Mouse (Mus musculus): ENCODE measurements around the gene Sirt4. TPM values are rescaled to one million over a fixed set of nuclear protein-coding genes. Genes with fewer than 3 reads are reported as not detected.

Sirt4 gene
- polyA plus RNA-seq (2012; ENCODE audit: low replicate concordance), result 6.8 and 11.5 TPM in 2 replicates

DNA sequence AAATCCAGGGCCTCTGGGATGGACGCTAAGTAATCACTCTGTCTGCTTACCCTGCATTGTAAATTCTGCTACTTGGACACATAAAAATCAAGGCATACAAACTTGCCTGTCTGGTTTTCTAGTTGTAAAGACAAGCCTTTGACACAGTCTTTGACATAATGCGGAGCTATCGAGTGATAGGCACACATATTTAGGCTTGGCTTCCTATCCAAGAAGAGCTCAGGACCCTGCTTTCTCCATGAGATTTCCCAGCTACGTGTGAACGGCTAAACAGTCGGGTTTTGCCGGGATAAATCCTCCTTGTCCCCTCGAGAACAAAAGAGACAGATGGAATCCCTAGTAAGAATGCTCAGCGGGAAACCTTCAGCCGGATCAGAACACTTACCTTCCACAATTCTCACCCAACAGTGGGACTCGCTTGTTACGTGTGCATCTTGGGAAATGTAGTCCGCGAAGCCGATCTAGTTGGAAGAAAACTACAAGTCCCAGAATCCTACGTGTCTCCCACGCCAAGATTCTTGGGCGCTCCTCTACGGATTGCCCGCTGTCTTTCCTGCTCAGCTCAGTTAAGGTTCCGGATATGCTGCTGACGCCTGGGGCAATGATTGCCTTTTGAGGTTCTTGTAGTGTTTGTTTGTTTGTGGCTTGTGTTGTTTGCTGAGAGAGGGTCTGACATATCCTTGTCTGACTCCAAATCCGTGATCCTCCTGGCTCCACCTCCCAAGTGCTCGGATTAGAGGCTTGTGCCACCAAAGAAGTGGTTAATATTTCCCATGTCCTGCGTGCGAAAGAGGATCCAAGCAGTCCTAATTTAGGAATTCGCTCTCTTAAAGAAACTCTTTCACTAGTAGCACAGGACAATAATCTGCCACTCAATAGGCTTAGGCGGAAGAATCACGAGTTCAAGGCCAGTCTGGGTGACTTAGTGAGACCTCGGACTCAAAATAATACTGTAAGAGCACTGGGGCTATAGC, at the start of gene Sirt4:
Gene Sirt4 (minus strand): TSS at position 779 of the 974 bp plus-strand sequence.

DNA sequence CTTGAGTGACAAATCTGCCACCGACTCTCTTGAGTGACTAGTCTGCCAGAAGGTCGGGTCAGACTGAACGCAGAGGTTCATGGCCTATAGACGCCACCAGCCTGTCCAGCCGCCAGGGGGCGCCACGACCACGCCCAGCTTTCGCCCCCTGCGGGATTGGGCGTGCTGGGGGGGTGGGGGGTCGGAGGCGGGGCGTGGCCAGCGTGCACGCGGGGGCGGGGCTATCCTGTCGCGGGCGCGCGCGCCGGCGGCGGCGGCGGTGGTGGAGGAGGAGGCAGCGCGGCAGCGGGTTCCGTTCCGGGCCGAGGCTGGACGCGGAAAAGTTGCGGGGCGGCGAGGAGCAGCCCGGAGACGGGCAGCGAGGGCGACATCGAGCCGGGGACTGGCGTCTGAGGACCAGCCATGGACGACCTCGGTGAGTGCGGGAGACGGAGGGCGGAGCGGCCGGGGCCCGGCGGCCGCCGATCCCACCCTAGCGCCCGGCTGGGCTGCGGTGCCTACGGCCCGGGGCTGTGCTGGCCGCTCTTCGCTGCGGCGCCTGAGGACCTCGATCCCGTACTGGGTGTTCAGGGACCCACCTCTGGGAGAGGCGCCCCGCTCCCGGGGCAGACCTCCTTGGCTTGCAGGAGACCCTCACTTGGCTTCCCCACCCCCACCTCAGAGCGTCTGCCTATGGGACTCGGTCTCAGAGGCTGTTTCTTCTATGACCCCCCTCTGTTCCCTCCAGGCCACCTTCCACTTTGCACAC, 22.1 kb upstream of the Sirt4 start, which contains the start of gene Pxn:
Gene Pxn (plus strand): TSS at position 223 of the 748 bp plus-strand sequence.

DNA sequence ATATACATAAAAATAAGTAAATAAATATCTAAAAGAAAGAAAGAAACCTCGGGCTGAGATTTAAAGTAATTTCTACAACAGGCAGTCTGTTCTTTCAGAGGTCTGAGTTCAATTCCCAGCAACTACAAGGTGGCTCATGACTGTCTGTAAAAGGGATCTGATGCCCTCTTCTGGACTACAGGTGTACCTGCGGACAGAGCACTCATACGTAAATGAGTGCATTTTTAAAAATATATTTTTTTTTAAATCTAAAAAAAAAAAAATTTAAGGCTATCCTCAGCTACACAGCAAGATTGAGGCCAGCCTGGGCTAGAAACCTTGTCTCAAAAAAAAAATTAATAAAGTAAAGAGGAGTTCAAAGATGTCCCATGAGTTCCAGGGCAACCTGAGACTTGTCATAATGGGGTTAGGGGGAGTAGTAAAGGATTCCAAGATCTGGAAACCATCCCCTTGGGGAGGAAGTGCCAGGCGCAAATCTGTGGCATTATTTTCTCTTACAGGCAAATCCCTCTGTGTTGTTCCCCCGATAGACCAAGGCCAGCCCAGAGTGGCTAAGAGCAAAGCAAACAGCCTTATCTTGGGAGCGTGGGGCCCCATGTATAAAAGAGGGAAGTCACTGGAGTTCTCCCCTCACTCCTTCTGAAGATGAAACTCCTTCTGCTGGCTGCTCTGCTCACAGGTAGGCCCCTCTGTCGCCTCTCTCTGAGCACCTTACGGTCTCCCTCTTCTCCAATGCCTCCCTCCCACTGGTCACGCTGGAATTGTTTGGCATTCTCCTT, 18.7 kb downstream of the Sirt4 start, which contains the start of gene Pla2g1b:
Gene Pla2g1b (plus strand): TSS at position 621 of the 779 bp plus-strand sequence.

DNA sequence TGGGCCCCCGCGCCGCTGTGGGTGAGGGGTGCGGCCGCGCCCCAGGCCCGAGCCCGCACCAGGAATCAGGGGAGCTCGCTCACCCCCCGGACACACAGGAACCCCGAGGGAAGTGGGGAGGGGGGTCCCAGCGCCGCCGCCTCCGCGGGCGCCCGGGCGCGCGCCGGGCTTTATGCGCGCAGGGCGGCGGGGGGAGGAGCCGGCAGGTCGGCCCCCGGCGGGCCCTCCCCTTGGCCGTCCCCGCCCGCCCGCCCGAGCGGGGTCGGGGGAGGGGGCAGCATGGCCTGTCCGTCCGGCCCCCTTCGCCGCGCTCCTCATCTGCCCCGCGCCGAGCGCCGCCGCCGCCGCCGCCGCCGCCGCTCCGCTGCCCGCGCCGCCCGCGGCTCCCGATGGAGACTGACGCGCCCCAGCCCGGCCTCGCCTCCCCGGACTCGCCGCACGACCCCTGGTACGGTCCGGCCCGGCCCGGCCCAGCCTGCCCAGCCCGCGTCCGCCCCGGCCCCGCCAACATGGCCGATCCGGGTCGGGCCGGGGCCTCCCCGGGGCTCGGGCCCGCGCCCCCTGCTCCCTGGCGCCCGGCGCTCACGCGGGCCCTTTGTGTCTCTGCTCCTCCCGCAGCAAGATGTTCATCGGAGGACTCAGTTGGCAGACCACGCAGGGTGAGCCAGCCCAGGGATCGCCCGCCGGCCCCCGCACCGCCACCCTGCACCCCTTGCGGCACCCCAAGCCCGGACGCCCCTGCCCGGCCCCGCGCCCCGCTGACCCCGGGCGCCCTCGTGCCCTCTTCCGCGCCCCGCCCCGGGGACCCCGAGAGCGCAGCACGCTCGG, 55.0 kb downstream of the Sirt4 start, which contains the start of gene Msi1:
Gene Msi1 (plus strand): TSS at position 241 of the 828 bp plus-strand sequence.

Other genes with a start within 250 kb of the Sirt4 start
- 22.5 and 45.5 TPM in 2 replicates for gene Pop5, start 248.9 kb downstream of the Sirt4 start, polyA plus RNA-seq (2012; ENCODE audit: low replicate concordance)
- 159 and 396 TPM in 2 replicates for gene Rnf10, start 211.8 kb downstream of the Sirt4 start, polyA plus RNA-seq (2012; ENCODE audit: low replicate concordance)
- gene Coq5, start 205.1 kb downstream of the Sirt4 start, polyA plus RNA-seq (2012; ENCODE audit: low replicate concordance), result 10.7 and 17.7 TPM in 2 replicates
- 58.0 and 209 TPM in 2 replicates for gene Dynll1, start 183.7 kb downstream of the Sirt4 start, polyA plus RNA-seq (2012; ENCODE audit: low replicate concordance)
- gene Srsf9, start 157.5 kb downstream of the Sirt4 start, polyA plus RNA-seq (2012; ENCODE audit: low replicate concordance), result 58.2 and 96.4 TPM in 2 replicates
- 6.3 and 7.5 TPM in 2 replicates for gene Gatc, start 143.5 kb downstream of the Sirt4 start, polyA plus RNA-seq (2012; ENCODE audit: low replicate concordance)
- gene Triap1, start 143.5 kb downstream of the Sirt4 start, polyA plus RNA-seq (2012; ENCODE audit: low replicate concordance), result 3.8 and 6.0 TPM in 2 replicates
- 1,125 and 1,487 TPM in 2 replicates for gene Cox6a1, start 135.7 kb downstream of the Sirt4 start, polyA plus RNA-seq (2012; ENCODE audit: low replicate concordance)
- 3.5 and 17.8 TPM in 2 replicates for gene Msi1, start 55.1 kb downstream of the Sirt4 start, polyA plus RNA-seq (2012; ENCODE audit: low replicate concordance)
- 1.6 TPM in 1 of 2 replicates, not detected in the other for gene Pla2g1b, start 18.5 kb downstream of the Sirt4 start, polyA plus RNA-seq (2012; ENCODE audit: low replicate concordance)
- 143 and 238 TPM in 2 replicates for gene Pxn, start 22.0 kb upstream of the Sirt4 start, polyA plus RNA-seq (2012; ENCODE audit: low replicate concordance)
- 322 and 907 TPM in 2 replicates for gene Rplp0, start 74.7 kb upstream of the Sirt4 start, polyA plus RNA-seq (2012; ENCODE audit: low replicate concordance)
- 65.8 and 116 TPM in 2 replicates for gene Gcn1l1, start 80.5 kb upstream of the Sirt4 start, polyA plus RNA-seq (2012; ENCODE audit: low replicate concordance)
- gene Rab35, start 147.2 kb upstream of the Sirt4 start, polyA plus RNA-seq (2012; ENCODE audit: low replicate concordance), result 35.3 and 70.4 TPM in 2 replicates
- 42.0 and 46.0 TPM in 2 replicates for gene Bicdl1, start 246.9 kb upstream of the Sirt4 start, polyA plus RNA-seq (2012; ENCODE audit: low replicate concordance)

Measured in hematopoietic multipotent progenitor cell, adult 10-12 weeks (in vitro differentiated cells).